Mouse (Mus musculus) kidney, postnatal 25 days (tissue): Measurements from ENCODE around the gene Tigd2.
"Not testable (repeated sequence)": the region's sequence is repeated elsewhere in the genome, so short reads cannot be mapped to it uniquely, and the experiment has no call there.

Experiments
- DNase-seq, 2 experiments: peaks; one replicate each; pipeline ENCODE4 v3.0.0; 2021; ENCODE audit warnings: mixed read lengths in 2 of 2

The Tigd2 gene

GRCm38 (mm10) chr6:59208685-59209298 is at the start of gene Tigd2:
Tigd2 (plus strand) TSS chr6:59208870.
- peak; percentile 94 to 95 for DNase-seq

- DNase-seq, result no peak
Observed at GRCm38 (mm10) chr6:59161801-59162478, 46.7 kb upstream of the Tigd2 start.

- DNase-seq, result no peak
Observed at GRCm38 (mm10) chr6:59162887-59163286, 45.8 kb upstream of the Tigd2 start.

GRCm38 (mm10) chr6:59163407-59163806 is 45.3 kb upstream of the Tigd2 start:
- DNase-seq, result no peak

- DNase-seq, result no peak
Observed at GRCm38 (mm10) chr6:59168939-59169338, 39.7 kb upstream of the Tigd2 start.

GRCm38 (mm10) chr6:59171230-59171629 is 37.4 kb upstream of the Tigd2 start:
- no peak for DNase-seq

GRCm38 (mm10) chr6:59173940-59174339 is 34.7 kb upstream of the Tigd2 start:
- DNase-seq, result no peak

GRCm38 (mm10) chr6:59178051-59178450 is 30.6 kb upstream of the Tigd2 start:
- peak; percentile 14 to 48 for DNase-seq

GRCm38 (mm10) chr6:59180376-59180996 is 28.2 kb upstream of the Tigd2 start:
- DNase-seq, result peak; percentile 40 to 75

GRCm38 (mm10) chr6:59185010-59185699 is 23.5 kb upstream of the Tigd2 start:
- peak; percentile 5 to 50 for DNase-seq

- no peak for DNase-seq
Observed at GRCm38 (mm10) chr6:59190006-59190405, 18.7 kb upstream of the Tigd2 start.

- not testable (repeated sequence) for DNase-seq
Observed at GRCm38 (mm10) chr6:59194518-59194917, 14.2 kb upstream of the Tigd2 start.

- no peak for DNase-seq
Observed at GRCm38 (mm10) chr6:59195849-59196635, 12.6 kb upstream of the Tigd2 start.

- DNase-seq, result no peak
Observed at GRCm38 (mm10) chr6:59196746-59197145, 11.9 kb upstream of the Tigd2 start.

- DNase-seq, result no peak
Observed at GRCm38 (mm10) chr6:59198356-59198755, 10.3 kb upstream of the Tigd2 start.

GRCm38 (mm10) chr6:59199021-59199420 is 9.6 kb upstream of the Tigd2 start:
- DNase-seq, result no peak

- DNase-seq, result no peak
Observed at GRCm38 (mm10) chr6:59207561-59207960, 1.1 kb upstream of the Tigd2 start.

GRCm38 (mm10) chr6:59209299-59209707 is 633 bp downstream of the Tigd2 start:
- peak; percentile 15 to 41 for DNase-seq

- no peak for DNase-seq
Observed at GRCm38 (mm10) chr6:59233191-59233590, 24.5 kb downstream of the Tigd2 start.

- no peak for DNase-seq
Observed at GRCm38 (mm10) chr6:59233651-59234050, 25.0 kb downstream of the Tigd2 start.

GRCm38 (mm10) chr6:59249675-59250074 is 41.0 kb downstream of the Tigd2 start:
- DNase-seq, result peak in 1 of 2 experiments; percentile 52

GRCm38 (mm10) chr6:59250536-59250935 is 41.9 kb downstream of the Tigd2 start:
- no peak for DNase-seq

- no peak for DNase-seq
Observed at GRCm38 (mm10) chr6:59255909-59256308, 47.2 kb downstream of the Tigd2 start.
